Mouse (Mus musculus): ENCODE results near the gene Hoxd9. TPM values are rescaled to one million over a fixed set of nuclear protein-coding genes. Genes with fewer than 3 reads are reported as not detected.

Hoxd9 gene
- total RNA-seq (2021): 1 to 10 TPM; 3.5 to 4.3 TPM
- long read RNA-seq, experiment 1, partial matches to known transcripts: 0 of 4 reads
- long read RNA-seq, experiment 1, other reads (novel, unspliced or antisense): 1 of 4 reads
- long read RNA-seq, experiment 2, transcript Hoxd9-201 (2 exons, 2,136 nt): major isoform, 11 of 12 reads
- long read RNA-seq, experiment 2, partial matches to known transcripts: 0 of 12 reads
- long read RNA-seq, experiment 2, other reads (novel, unspliced or antisense): 1 of 12 reads

GRCm38 (mm10) chr2:74697567-74698121 lies at the start of gene Hoxd9:
Gene Hoxd9, plus strand, starts transcription at chr2:74697727.
- peak; percentile 67 to 76 for DNase-seq (ENCODE audit: low spot score in 2 of 2)

- no peak for DNase-seq (ENCODE audit: low spot score in 2 of 2)
These were observed 44.6 kb upstream of the Hoxd9 start for GRCm38 (mm10) chr2:74652996-74653340.

- DNase-seq (ENCODE audit: low spot score in 2 of 2): no peak
These were observed 43.6 kb upstream of the Hoxd9 start for GRCm38 (mm10) chr2:74653781-74654535.

- DNase-seq (ENCODE audit: low spot score in 2 of 2): no peak
These were observed 42.6 kb upstream of the Hoxd9 start for GRCm38 (mm10) chr2:74654743-74655419.

GRCm38 (mm10) chr2:74655420-74655781 lies 42.1 kb upstream of the Hoxd9 start:
- no peak for DNase-seq (ENCODE audit: low spot score in 2 of 2)

- DNase-seq (ENCODE audit: low spot score in 2 of 2): no peak
These were observed 41.5 kb upstream of the Hoxd9 start for GRCm38 (mm10) chr2:74655821-74656631.

GRCm38 (mm10) chr2:74656632-74657021 lies 40.9 kb upstream of the Hoxd9 start:
- no peak for DNase-seq (ENCODE audit: low spot score in 2 of 2)

- no peak for DNase-seq (ENCODE audit: low spot score in 2 of 2)
These were observed 40.1 kb upstream of the Hoxd9 start for GRCm38 (mm10) chr2:74657251-74658023.

GRCm38 (mm10) chr2:74658024-74658666 lies 39.4 kb upstream of the Hoxd9 start:
- no peak for DNase-seq (ENCODE audit: low spot score in 2 of 2)

GRCm38 (mm10) chr2:74658667-74659371 lies 38.7 kb upstream of the Hoxd9 start:
- DNase-seq (ENCODE audit: low spot score in 2 of 2): no peak

GRCm38 (mm10) chr2:74659507-74660005 lies 38.0 kb upstream of the Hoxd9 start, which contains the start of gene Evx2:
Gene Evx2, minus strand, starts transcription at chr2:74659557.
- no peak for DNase-seq (ENCODE audit: low spot score in 2 of 2)

GRCm38 (mm10) chr2:74660421-74661375 lies 36.8 kb upstream of the Hoxd9 start:
- DNase-seq (ENCODE audit: low spot score in 2 of 2): no peak

GRCm38 (mm10) chr2:74661685-74662084 lies 35.8 kb upstream of the Hoxd9 start:
- DNase-seq (ENCODE audit: low spot score in 2 of 2): no peak

GRCm38 (mm10) chr2:74663291-74663925 lies 34.1 kb upstream of the Hoxd9 start:
- no peak for DNase-seq (ENCODE audit: low spot score in 2 of 2)

GRCm38 (mm10) chr2:74666411-74666810 lies 31.1 kb upstream of the Hoxd9 start:
- DNase-seq (ENCODE audit: low spot score in 2 of 2): no peak

- no peak for DNase-seq (ENCODE audit: low spot score in 2 of 2)
These were observed 30.2 kb upstream of the Hoxd9 start for GRCm38 (mm10) chr2:74667191-74667841.

Data from adrenal gland, adult 18-20 months (tissue).